Mouse (Mus musculus): ENCODE data around the gene Mus81.
"Not testable (repeated sequence)": the region's sequence is repeated elsewhere in the genome, so short reads cannot be mapped to it uniquely, and the experiment has no call there.

Mus81 gene

DNA sequence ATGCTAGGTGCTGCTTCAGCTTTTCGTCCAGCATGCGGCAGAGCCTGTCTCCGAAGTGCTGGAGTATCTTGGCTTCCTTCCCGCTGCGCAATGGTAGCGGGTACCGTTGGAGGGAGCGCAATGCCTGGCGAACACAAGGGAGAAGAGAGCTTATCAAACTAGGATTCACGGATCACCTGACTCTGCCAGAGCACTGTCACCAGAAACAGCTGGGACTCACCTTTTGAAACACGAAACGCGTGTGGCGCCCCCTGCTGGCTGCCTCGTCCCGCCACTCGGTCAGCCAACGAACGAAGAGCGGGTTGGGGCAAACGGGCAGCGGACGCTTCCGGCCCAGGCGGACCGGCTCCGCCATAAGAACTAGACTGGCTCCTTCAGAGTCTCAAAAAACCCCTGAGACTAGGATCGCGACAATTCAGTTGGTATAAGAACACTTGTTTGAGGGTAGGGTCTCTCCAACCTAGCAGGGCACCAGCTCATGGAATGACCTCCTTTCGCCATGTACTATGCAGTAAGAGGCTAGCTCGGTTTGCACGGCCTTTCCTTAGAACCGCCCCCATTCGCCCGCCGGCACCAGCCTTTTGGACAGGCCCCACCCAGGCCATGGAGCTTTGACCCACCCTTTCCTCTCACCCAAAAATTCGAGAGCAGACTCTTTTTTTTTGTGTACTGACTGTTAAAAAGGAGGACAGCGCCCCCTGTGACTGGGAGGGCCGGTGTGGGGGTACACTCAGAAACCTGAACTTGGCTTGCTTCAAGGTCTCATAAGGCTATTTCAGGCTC, at the start of gene Mus81:
Gene Mus81 (minus strand): TSS at position 635 of the 783 bp plus-strand sequence.
- DNase-seq, result peak; percentile 98

DNA sequence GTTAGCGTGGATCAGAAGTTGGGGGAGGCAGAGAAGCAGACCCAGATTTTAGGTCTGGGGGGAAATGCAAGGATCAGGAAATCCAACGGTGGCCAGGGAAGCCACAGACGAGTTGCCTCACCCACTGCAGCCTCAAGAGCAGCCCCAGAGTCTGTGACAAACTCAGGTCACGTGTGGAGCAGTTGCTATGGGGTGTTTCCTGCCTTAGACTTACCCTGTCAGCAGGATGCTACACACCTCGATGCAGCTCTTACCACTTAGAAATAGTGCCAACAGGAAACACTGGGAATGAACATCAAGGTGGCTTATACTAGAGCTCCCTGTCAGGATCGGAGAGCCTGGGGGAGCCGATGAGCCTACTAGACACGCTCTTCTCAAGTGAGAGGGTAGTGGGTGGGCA, 44.3 kb upstream of the Mus81 start:
- DNase-seq, result no peak

DNA sequence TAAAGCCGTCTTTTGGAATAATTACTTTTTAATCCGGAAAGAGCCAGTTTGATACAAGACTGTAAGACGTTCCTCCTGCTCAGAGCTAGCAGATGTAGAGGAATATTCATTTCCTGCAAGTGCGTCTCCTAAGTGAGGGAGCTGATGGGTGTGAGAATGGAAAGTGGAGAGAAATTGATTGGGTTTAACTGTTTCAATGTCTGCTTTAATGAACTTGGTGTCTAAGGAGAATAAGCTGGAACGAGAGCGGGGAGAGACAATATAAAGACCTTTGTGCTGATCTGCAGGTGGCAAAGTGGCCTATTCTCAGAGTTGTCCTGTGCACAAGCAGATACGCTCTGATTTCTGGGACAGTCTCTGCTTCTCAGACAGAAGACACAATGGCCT, 41.9 kb upstream of the Mus81 start:
- no peak for DNase-seq

DNA sequence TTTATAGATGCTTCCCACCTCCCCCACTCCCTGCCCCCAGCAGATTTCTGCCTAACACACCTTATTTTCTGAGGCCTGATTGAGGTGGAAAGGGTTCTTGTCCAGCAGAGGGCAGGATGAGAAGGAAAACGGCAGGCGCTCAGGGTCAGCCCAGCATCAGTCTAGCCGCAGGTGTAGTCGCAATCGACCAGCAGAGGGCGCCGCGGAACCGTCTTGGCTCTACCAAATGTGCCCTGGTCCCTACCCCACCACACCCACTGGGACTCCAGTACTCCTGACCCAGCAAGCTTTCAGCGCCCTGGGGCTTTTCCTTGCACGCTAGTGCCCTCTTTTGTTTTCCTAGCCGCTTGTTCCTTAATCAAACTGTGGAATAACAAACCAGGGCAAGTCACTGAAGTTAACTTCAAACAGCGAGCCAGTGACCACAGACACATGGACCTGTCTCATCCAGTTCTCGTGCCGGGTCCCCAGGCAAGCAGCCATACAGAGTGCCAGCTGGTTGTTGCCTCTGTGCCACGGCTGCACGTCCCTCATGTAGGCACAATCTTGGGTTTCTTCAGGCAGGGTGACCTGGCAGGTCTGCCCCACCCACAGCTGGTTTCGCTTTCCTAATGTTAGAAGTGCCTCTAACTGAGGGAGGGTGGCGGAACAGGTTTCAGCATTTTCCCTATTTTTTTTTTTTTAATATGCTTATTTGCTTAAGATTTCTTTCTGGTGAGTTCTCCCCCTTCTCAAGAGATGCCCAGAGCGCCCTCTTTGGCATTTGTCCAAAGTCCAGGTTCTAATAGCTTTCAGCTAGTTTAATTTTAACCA, 41.3 kb upstream of the Mus81 start:
- peak; percentile 95 for DNase-seq

DNA sequence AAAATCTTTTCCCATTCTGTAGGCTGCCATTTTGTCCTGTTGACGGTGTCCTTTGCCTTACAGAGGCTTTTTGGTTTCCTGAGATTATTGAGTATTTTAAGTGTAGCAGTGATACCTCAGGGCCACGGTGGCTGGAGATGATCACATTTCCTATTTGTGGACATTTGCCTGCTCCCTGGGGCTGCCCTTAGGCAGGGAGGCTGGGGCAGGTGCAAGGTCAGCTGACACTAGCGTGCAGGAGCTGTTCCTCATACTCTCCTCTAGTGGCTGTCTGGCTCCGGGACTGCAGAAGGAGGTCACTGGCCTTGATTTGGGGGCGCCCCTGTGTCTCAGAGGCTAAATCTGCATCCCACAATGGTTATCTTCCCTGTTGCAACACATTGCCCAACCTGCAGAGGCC, 37.0 kb upstream of the Mus81 start:
- no peak for DNase-seq

DNA sequence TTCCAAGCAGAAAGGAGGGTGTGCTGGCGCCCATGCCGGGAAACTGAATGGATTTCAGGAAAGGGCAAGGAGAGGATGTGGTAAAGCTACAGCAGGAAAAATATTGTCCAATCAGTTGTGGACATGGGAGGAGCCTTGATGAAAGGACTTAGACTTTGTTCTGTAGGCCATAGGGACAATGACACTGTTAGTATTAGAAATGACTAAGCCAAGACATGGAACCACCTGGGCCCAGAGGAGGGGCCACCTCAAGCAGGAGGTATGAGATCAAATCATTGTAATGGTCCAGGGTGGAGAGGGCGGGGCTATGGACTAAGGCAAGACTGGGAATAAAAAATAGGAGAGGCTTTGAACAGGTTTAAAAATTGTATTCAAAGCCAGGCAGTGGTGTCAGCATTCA, 30.5 kb upstream of the Mus81 start:
- no peak for DNase-seq

DNA sequence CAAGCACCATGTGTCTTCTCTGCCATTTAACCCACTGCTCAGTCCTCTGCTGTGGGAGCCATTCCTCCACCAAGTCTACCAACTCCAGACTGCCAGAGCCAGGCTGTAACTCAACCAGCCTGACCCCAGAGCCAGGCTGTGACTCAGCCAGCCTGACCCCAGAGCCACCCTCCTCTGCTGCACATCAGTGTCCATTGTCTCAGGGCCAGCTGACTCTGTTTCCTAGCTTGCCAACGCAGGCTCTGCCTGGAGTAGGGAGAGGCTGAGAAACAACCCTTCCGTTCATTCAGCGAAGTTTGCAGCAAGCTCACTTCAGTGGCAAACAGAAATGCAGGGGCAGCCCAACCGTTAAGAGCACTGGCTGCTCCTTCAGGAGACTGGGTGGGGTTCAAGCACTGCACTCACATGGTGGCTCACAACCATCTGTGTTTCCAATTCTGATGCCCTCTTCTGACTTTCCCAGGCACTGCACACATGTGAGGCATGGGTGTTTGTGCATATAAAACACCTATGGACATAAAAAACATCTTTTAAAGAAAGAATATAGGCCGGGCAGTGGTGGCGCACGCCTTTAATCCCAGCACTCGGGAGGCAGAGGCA, 28.8 kb upstream of the Mus81 start:
- no peak for DNase-seq

DNA sequence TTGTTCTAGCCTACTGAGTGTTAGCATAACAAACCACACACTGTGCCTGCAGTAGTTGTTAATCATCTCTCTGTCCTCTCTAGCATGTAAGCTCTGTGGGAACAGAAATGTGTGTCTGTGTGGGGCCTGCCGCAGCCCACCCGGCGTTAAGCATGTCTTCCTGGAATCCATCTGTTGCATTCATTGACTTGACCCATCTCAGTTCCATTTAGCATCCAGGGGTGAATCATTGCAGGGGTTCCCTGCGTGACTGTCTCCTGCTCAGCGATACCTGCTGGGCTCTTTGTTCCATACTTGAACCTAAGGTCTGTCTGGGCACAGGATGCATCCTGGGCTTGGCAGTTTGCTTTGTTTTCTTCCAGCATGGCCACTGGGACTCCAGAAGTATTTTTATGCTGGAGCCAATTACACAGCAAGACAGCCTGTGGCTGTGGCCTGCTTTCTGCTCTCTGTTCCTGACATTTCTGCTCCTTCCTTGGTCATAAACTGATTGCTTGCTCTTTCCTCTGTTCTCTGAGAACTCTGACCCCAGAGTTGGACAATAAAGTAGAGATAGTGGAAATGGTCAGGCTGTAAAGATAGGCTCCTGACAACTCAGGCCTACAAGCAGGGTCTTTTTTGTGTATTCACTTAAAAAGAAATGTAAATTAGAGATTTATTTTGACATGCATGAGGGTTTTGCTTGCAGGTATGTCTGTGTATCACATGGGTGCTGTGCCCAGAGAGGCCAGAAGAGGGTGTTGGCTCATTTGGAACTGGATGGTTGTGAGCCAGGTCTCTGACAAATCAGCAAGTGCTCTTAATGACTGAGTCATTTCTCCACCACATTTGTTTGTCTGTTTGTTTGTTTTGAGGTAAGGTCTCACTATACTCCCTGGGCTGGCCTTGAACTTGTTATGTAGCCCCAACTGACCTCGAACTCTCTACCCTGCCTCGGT, 27.9 kb upstream of the Mus81 start:
- DNase-seq, result no peak

DNA sequence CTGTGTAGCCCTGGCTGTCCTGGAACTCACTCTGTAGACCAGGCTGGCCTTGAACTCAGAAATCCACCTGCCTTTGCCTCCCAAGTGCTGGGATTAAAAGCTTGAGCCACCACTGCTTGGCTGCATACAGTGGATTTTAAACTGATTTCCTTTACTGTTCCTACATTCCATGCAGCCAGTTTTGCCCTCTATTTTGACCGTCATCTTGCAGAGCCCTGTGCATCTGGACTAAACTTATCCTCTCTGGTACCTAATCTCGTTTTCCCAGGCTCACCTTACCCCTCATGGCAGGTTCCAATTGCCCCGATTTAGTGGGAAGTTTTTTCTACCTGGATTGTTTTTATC, 24.8 kb upstream of the Mus81 start:
- DNase-seq, result no peak

DNA sequence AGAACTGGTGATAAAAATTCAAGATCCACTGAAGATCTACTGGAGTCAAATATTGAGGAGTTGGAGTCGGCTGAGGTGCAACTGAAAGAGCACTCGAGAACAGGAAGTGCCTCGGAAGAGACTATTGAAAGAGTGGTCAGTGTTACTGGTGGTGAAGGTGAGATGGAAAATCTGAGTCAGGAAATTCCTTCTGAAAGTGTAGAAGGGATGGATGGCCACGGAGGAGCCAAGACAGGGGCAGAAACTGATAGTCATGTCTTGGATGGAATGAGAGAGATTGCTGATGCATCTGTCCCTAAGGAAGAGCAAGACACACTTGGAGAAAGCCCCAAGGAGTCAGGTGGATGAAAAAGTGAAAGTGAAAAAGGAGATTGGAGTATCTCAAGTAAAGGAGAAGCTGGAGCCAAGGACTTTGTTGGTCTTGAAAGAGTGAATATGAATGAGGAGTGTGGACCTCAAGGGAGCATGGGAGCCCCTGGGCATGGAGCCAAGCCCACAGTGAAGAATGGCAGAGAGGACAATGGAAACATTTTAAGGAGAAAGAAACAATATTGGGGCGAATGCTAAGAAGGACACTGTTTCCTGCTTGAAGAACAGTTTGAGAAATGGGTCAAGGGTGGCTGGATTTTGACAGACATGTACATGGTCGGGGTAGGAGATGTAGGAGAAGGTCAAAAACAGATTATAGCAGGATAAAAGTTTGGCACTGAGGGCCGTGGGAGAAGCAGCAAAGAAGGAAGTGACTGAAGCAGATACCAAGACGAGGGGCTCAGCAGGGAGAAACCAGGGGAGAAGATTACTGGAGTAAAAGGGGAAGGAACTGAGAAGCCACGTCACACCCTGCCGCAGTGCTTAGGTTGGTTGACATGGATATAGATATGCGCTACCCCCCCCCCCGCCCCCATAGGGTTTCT, 24.1 kb upstream of the Mus81 start:
- no peak for DNase-seq

DNA sequence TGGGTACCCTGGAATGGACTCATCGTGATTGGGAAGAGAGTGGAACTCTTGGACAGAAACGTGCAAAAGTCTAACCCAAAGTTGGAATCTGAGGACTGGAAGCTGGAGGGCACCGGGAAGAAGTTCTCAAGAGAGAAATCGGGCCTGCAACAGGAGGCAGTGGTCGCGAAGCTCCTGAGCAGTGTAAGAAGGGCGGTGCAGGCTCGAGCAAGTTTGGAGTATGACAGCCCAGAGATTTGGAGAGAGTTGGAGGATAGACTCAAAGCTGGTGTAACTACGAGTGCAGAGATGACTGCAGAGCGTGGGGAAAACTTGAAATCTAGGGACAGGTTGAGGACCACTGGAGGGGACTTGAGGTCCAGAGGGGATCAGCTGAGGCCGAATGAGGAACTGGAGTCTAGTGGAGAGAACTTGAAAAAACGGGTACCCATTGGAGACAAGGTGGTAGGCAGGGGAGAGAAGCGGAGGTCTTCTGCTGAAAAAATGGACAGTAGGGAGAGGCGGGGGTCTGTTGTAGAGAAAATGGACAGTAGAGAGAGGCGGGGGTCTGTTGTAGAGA, 23.0 kb upstream of the Mus81 start:
- no peak for DNase-seq

DNA sequence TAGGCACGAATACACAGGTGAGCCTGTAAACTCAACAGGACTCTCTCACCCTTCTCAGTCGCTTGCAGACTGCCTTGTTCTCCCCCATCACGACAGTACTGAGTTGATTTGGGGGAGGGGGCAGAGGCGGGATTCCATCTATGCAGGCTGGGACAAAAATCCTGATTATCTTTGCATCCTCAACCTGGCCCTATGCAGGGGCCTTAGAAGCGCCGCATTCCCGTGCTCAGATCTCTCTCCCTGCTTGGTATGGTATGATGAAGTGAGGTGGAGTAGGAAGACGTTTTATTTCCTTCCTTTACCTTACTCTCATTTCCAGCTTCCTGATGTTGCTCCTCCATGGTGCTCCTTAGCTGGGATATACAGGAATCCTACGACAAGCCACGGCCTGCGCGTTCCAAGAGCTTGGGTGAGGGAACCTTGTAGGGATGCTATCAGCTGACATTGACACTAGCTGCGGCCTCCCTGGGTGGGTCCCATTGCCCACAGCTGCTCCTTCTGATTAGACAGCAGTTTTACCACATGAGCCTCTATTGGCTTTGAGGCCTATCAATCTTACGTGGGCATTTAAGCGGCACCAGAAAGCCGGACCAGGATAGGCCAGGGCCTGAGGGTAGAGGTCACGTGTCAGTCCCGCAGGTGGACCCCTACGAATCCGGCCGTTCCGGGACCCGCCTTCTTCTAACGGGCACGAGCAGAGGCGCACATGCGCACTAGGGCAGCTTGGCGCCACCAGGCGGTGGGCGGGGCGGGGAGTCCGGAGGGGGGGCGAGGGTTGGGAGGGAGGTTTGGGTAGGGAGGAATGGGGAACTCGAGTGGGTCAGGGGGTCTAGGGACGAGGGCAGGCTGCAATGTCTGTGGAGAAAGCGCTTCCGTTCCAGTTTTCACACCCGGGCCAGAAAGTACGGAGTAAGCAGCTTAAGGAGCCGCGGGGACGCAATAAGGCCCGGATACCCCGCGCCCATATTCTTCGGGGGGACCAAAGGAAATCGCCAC, 22.1 kb upstream of the Mus81 start, which contains the start of gene Snx32:
Gene Snx32 (minus strand): TSS at position 508 of the 996 bp plus-strand sequence.
- DNase-seq, result peak; percentile 96

DNA sequence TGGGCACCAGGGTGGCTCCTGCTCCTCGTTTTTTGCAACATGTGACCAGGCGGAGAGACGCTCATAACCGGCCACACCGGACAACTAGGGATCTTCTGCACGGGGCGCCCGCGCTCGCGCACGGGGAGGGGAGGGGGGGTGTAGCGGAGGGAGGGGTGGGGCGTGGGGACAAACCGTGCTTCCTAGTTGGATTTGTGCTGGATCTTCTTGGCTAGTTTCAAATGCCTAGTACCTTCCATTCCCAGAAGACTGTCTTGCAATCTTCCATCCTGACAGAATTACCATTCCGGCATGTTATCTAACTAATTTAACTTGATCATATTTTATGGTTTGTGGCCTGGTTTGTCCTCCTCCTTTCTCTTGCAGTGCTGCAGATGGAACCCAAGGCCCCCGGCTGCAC, 15.5 kb upstream of the Mus81 start, which contains the start of gene 1700020D05Rik:
Gene 1700020D05Rik (minus strand): TSS at position 101 of the 400 bp plus-strand sequence.
- DNase-seq, result no peak

DNA sequence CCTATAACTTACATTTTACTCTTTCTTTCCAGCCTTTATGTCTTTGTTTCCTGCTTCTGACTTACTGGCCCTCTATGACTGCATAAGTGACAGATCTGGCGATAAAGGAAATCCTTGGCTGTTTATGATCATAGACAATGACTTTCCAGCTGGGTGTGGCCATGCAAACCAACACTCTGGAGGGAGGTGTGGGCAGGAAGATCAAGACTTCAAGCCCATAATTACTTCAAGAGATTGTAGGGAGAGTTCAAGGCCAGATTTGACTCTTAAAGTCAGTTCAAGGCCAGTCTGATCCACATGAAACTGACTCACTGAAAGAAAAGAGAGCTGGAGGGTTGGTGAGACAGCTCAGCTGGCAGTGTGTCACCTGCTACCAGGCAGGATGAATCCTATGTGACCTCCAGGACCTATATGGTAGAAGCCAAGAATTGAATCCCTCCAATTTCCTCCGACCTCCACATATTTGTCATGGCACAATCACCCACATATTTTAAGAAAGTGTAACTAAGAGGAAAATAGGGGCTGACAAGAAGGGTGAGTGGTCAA, 12.2 kb upstream of the Mus81 start:
- DNase-seq, result no peak

DNA sequence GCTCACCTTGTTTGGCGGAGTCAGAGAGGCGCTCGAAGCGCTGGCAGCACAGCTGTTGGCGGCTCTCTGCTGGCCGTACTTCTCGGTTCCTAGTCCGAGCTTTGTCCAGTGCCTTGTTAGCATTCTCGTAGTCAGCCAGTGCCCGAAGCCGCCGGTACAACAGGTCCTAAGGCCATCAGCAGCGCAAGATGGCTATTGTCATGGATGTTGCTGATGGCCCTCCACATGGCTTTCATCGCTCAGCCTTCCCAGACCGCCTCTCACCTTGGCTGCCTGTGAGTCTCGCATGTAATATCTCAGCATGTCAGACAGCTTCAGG, 7.8 kb upstream of the Mus81 start:
- DNase-seq, result no peak

DNA sequence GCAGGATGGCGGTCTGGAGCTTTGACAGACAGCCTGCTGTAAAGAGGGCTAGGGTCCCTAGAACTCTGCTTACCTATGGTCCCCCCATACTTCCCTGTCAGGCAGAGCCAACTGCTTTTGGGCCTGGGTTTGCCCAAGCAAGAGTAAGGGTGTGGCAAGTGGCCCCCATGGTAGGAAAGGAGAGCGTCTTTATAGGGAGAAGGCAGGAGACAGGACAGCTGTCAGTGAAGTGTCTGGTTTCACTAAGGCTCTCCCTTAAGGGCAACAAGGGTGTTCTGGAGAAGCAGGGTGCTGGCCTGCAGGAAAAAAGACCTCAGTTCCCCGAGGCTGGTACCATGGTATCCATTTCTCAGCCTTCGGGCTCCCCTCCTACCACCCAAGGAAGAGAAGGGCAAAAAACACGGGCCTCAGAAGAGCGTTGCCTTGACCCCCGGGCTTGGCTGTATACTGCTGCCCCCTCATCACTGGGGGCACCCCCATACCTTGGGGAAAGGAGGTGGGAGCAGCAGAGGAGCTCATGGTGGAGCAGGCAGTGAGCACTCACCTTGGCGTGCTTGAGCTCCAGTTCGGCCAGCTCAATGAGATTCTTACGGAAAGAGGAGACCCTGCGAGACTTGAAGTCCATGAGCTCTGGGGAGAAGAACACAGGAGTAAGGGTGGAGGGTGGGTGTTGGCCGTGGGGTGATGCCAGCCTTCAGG, 7.3 kb upstream of the Mus81 start:
- no peak for DNase-seq

DNA sequence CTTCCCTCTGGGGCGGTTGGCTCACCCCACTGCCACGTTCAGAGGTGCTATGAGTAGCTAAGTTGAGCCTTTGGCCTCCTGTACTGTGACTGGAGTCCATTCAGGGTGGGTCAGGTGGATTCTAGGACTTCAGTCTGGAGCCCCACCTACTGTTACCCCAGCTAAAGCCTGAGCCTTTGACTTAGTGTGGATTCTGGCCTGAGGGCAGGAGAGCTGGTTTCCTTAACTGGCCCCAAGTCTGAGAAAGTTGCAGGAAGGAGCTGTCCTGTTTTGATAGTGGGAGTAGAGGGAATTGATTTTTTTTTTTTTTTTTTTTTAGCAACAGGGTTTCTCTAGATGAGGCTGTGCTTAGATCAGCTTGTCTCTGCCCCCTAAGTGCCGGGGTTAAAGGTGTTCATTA, 6.1 kb upstream of the Mus81 start:
- DNase-seq, result no peak

DNA sequence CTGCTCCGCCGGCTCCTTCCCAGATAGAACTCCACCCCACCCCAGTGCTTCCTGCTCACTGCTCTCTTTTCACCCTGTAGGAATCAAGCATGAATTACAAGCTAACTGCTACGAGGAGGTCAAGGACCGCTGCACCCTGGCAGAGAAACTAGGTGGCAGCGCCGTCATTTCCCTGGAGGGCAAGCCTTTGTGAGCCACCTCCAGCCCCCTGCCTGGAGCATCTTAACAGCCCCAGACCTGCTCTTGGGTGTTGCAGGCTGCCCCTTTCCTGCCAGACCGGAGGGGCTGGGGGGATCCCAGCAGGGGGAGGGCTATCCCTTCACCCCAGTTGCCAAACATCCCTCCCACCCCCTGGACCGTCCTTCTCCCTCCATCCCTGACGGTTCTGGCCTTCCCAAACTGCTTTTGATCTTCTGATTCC, 5.1 kb upstream of the Mus81 start:
- DNase-seq, result not testable (repeated sequence)

DNA sequence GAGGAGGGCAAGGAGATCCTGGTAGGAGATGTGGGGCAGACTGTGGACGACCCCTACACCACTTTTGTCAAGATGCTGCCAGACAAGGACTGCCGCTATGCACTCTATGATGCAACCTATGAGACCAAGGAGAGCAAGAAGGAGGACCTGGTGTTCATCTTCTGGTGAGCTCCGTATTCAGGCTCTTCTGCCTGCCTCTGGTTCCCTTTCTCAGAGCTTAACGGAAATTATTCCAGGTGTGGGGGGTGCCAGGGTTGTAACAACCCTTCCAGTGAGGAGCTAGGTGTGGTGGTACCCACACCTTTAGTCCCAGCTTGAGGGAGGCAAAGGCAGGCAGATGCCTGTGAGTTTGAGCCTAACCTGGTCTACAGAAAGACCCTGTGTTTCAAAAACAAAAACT, 4.4 kb upstream of the Mus81 start:
- DNase-seq, result no peak
